Mouse (Mus musculus) CD4-positive, CD25-positive, alpha-beta regulatory T cell, adult 9 weeks (primary cell): ENCODE results near the gene Irak4. TPM values are rescaled to one million over a fixed set of nuclear protein-coding genes. Genes with fewer than 3 reads are reported as not detected.

Source experiments
- polyA plus RNA-seq: library from polyadenylated mRNA; unstranded; fragments of 100-300 nt; shearing (Covaris generic); gene quantifications from one replicate; pipeline ENCODE4 v1.2.1, GENCODE M21; 2017

Irak4 gene
- 42.7 TPM for polyA plus RNA-seq

DNA sequence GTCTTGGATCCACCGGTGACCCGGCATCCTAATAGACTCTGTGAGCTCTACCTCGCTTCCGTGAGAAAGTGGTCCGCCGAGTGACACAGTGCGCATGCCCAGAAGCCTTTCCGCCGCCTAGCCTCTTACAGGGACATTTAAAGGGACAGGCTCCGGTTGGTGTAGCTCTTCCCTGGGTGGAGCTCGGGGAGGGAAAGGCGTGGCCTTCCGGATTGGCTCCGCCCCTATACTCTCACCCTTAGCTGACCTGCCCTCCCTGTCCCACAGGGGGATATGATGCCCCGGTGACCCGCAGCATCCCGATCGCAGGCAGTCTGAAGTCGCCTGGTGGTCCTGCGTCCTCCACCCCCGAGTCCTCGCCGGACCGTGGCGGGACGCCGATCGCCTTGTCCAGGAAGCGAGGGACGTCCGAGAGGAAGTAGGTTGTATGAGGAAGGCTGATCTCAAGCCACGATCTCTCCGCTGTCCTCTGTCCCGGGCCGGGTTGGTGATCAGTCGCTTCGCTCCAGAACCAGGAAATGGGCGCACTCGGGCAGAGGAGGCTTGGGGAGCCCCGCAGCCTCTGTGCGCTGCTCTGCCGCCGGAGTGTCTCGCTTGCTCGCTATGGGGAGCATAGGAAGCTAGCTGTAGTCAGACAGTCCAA is at the start of gene Irak4, which contains the start of gene Pus7l:
Gene Irak4, plus strand, starts transcription at position 235 of the 643 bp plus-strand sequence.
Gene Pus7l, minus strand, starts transcription at position 139 of the 643 bp plus-strand sequence.

DNA sequence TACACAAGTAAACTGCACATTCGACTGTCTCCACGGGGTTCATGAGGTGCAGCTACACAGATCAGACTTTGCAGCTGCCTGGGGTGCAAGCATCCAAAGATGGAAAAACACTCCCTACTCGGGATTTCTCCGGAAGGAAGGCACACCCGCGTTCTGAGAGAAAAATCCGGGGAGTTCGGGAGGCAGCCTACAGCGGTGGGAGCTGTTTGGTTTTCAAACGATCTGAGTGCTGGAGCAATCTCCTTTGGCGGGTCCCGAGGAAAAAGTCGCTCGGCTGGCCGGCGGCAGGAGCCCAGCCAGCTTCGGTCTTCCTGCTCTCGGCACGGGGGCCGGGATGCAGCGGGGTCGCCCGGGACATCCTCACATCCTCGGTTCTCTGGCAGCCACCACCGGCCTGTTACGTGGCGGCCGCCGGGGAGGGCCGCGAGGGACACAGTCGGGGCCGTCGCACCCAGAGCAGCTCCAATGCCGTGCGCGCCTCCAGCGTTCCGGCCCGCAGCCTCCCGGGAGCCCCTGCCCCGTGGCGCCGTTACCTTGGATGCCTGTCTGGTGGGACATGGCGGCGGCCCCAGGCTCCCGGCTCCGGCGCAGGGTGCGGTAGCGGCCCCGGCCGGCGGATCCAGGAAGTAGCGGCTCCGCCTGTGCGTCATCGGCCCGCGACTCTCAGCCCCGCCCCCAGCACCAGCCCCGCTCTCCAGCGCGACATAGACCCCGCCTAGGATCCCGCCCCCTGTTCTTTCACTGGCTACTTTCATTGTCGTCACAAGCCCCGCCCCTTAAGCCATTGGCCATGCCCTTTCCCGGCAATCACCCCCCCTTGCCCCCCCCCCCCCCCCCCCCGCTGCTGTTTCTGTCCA is 46.0 kb downstream of the Irak4 start, which contains the start of gene Twf1:
Gene Twf1, minus strand, starts transcription at position 671 of the 857 bp plus-strand sequence.

DNA sequence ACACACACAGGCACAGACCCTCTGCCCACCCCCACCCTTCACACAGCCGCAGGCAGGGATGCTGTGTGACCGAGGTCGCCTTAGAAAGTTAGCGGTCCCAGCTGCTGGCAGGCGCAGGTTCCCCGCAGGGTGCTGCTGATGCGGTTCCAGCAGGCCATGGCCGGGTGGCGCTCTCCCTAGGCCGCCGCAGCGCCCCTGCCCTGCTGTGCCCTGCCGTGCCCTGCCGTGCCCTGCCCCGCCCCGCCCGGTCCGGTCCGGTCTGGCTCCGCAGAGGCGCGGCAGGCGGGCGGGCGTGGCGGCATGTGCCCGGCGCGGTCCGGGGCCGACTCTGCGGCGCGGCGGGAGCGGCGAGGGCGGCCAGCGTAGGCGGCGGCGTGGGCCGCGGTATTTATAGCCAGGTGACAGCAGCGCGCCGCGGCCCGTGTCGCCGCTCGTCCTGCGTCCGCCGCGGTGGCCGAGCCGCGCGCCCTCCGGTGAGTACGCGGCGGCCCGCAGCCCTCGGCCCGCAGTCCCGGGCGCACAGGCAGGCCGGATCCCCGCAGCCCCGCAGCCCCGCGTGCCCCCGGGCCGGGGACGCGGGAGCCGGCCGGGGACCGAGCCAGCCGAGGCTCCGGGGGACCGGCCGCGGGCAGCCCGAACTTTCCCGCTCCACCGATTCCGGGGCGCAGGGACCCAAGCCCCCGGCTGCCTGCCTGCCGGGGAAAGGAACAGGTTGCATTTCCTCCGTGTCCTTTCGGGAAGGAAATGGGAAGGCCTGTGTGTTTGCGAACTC is 85.6 kb downstream of the Irak4 start, which contains the start of gene Tmem117:
Gene Tmem117, plus strand, starts transcription at position 403 of the 772 bp plus-strand sequence.

Other genes with a start within 250 kb of the Irak4 start
- gene Adamts20, start 78.2 kb upstream of the Irak4 start, polyA plus RNA-seq = 0.11 TPM
- 14.7 TPM for gene Pus7l, start 96 bp upstream of the Irak4 start, polyA plus RNA-seq
- 22.1 TPM for gene Twf1, start 46.2 kb downstream of the Irak4 start, polyA plus RNA-seq
- gene Tmem117, start 85.6 kb downstream of the Irak4 start, polyA plus RNA-seq = not detected